Mouse (Mus musculus): ENCODE results near the gene Pllp.
A peak's percentile ranks its signal among the peaks of the same experiment; 100 is the strongest.

Pllp gene

DNA sequence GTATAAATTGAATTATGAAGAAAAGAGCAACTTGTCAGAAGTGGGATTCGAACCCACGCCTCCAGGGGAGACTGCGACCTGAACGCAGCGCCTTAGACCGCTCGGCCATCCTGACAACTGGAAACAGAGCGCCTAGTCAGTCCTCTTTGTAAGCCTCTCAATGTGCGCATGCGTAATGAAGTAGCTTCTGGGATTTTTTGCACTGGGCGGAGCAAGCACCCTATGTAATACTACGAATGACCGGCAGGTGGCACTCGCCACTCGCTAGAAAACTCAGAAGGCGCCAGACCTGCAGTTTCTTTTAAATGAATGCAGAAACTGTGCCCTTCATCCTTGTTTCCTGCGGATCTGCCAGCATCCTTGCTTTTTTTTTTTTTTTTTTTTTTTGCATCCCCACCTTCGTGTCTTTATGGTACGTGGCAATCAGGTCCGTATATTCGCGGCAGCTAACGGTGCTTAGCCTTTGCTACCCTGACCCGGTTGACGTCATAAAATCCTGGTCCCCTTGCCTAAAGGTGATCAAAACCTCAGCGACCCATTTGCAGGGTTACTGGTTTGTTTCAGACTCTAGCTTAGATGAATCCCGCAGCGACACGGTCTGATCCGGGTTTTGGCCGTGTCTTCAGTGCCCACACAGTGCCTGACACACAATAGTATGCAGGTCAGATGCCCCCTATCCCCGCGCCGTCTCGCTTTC, 8.0 kb upstream of the Pllp start:
- peak; percentile 99 for DNase-seq (ENCODE audit: low read depth in 2 of 2, low spot score in 2 of 2)

DNA sequence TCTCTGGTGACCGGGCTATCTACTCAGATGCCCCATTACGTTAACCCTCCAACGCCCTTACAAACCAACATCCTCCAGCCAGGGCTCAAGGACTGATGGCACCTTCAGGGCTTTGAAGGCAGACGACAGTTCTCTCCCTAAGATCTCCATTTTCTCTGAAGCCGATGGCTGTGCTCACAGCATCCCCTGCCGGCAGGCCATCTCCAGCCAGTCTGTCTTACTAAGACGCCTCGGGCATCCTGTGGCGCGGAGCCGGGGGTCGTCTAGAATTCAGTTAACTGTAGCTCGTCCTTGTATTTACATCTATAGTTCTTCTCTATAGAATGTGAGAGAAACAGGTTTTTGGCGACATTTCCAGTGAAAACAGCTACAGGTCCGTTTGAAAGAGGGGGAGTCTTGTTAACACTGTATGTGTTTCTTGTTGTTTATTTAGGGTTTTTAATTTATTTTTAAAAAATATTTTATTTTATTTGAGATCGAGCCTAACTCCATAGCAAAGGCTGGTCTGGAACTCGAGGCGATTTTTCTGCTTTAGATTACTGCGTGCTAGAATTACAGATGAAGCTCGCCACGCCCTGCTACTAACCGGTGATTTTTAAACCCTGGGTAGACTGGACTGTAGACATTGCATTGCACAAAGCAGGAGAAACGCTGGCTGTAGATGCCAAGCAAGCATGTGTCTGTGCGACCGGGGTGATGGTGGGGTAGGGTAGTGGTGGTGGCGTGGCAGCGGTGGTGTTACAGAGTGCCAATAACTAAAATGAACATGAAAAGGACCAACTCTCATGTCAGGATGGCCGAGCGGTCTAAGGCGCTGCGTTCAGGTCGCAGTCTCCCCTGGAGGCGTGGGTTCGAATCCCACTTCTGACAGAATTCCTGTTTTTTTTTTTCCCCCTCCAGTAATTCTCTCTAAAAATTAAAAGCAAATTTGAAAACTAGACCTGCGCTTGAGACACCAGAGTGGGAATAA, 7.1 kb upstream of the Pllp start:
- peak; percentile 72 to 77 for DNase-seq (ENCODE audit: low read depth in 2 of 2, low spot score in 2 of 2)

DNA sequence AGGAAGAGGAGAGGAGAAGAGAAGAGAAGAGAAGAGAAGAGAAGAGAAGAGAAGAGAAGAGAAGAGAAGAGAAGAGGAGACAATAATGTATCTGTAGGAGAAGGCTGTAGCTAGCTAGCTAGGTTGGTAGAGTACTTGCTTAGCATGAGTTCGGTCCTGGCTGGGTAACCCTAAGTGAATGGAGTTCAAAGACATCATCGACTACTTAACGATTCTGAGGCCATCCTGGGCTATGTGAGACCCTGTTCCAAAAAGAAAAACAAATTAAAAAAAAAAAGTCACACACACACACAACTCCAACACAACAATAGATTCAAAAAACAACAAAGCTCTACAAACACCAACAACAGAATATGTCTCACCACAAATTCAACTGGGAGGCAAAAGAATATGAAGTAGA, 6.1 kb upstream of the Pllp start:
- DNase-seq (ENCODE audit: low read depth in 2 of 2, low spot score in 2 of 2) = no peak

DNA sequence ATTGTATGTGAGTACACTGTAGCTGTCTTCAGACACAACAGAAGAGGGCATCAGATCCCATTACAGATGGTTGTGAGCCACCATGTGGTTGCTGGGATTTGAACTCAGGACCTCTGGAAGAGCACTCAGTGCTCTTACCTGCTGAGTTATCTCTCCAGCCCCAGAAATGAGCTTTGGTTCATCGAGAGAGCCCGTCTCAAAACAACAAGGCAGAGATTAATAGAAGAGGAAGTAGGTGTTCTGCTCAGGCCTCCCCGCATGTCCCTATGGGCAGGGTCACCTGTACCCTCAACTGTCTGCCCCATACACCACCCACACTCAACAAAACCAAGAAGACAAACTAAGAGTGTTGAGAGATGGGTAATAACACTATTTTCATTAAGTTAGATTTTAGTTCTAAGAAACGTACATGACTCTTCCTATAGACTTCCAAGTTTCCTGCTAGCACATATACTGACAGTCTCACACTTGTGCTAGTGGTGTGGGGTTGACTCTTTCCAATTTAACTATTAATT, 4.4 kb upstream of the Pllp start:
- no peak for DNase-seq (ENCODE audit: low read depth in 2 of 2, low spot score in 2 of 2)

DNA sequence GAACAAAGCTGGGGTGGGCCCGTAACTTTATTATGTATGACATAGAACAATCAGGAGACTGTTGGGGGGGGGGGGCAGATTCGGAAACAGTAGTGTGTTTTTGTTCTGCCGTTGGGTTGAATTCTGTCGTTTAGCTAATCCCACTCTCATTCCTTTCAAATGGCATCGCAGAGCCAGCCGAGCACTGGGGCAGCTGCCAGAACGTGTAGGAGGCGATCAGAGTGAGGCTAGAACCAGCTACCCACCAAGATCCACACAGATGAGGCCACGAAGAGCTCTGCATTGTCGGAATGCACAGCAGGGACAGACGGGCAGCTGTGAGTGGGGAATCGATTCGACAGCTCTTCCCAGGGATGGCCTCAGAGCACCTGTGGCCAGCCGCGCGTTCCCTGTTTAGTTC, 3.3 kb upstream of the Pllp start:
- DNase-seq (ENCODE audit: low read depth in 2 of 2, low spot score in 2 of 2) = no peak

DNA sequence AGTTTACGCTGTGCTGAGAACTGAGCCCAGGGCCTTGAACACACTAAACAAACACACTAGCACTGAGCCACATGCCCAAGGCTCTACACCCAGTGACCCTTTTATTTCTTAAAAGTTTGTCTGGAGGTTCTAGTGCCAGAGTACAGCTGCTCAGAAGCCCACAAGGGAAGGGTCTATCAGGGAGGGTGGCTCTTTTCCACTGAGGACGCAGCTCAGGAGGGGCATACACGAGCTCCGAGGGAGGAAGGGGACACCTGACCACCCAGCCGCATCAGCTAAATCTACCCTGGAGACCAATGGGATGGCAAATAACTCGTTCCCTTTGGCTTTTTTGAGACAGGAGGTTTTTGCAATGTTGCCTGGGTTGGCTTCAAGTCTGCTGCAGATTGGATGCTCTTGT, 1.9 kb upstream of the Pllp start:
- DNase-seq (ENCODE audit: low read depth in 2 of 2, low spot score in 2 of 2) = no peak

DNA sequence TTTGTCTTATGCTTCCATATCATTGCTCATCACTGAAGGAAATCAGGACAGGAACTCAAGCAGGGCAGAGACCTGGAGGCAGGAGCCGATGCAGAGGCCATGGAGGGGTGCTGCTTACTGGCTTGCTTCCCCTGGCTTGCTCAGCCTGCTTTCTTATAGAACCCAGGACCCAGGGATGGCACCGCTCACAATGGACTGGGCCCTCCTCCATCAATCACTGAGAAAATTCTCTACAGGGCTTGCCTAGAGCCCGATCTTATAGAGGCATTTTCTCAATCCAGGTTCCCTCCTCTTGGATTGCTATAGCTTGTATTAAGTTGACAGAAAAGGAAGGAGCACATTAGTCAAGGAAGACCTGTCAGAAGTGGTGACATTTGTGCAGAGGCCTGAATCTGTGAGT, 488 bp upstream of the Pllp start:
- no peak for DNase-seq (ENCODE audit: low read depth in 2 of 2, low spot score in 2 of 2)

DNA sequence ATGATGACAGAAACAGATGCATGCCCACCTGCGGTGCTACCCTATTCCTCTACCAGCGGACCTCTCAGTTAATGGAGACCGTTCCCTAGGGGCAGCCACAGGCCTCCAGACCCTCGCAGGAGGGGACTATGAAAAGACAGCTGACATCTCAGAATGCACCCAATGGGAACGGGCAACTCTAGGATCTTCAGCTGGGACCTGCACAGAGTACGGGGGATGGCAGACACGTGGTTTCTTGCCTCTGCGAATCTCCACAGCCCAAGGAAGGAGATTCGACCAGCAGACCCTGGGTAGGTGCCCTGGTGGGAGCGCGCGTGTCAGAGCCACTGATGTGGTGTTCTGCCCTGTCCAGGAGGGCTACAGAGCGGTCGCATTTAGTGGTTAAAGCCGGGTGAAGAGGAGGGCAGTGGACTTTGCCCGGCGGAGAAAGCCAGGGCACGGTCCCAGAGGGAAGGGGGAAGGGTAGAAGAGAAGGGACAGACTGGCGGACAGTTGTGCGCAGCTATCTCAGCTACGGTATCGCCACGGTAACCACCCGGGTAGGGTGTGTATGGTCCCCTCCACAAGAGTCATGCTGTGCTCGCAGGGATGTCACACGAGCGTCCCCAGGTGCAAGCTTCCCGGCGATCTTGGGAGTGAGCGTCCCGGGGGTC, 611 bp downstream of the Pllp start:
- DNase-seq (ENCODE audit: low read depth in 2 of 2, low spot score in 2 of 2) = no peak

DNA sequence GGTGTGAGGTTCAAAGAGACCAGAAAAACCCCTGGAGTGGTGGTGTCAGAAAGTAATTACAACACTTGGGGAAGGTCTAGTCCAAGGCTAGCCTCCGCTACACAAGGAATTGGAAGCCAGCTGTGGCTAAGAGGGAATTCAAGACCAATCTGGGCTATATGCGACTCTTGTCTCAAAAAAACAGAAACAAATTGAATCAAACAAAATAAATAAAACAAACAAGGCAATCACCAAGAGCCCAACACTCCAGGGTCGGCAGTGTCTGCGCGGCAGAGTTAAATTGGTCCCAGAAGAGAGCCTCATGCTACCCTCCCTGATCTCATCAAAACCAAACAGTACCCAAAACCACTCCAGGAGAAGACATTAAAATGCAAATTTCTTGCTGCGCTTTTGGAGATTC, 1.4 kb downstream of the Pllp start:
- no peak for DNase-seq (ENCODE audit: low read depth in 2 of 2, low spot score in 2 of 2)

DNA sequence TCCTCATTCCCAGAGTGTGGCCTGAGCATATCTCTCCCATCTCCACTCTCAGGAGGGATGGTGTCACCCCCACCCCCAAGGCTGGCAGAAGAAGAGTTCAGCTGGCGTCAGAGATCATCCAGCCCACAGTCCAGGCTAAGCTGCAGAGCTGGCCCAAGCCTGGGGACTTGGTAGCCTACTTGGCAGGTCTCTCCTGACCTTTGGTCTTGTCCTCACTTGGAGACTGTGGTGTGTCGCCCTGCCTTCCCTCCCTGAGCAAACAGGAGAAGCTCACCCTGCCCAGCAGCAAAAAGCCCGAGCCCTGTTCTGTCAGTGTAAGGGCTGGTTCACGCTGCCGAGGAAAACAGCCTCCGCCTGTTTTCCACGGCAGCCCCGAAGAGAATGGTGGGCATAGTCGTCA, 10.1 kb downstream of the Pllp start:
- DNase-seq (ENCODE audit: low read depth in 2 of 2, low spot score in 2 of 2) = no peak

DNA sequence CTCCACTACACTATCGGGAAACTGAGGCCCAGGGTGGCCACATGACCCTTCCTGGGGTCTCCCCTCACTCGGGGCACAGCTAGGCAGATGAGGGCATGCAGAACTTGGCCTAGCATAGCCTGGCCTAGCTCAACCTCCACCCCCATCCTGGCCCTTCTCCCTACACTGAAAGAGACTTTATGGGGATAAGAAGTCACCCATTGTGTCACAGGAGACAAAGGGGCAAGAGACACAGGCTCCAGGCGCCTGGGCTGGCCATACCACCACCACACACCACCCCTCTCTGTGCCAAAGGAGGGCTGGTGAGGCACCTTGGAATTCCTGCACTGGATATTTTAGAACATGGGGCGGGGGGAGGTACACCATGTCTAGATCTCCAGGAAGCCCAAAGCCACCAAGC, 11.8 kb downstream of the Pllp start:
- no peak for DNase-seq (ENCODE audit: low read depth in 2 of 2, low spot score in 2 of 2)

DNA sequence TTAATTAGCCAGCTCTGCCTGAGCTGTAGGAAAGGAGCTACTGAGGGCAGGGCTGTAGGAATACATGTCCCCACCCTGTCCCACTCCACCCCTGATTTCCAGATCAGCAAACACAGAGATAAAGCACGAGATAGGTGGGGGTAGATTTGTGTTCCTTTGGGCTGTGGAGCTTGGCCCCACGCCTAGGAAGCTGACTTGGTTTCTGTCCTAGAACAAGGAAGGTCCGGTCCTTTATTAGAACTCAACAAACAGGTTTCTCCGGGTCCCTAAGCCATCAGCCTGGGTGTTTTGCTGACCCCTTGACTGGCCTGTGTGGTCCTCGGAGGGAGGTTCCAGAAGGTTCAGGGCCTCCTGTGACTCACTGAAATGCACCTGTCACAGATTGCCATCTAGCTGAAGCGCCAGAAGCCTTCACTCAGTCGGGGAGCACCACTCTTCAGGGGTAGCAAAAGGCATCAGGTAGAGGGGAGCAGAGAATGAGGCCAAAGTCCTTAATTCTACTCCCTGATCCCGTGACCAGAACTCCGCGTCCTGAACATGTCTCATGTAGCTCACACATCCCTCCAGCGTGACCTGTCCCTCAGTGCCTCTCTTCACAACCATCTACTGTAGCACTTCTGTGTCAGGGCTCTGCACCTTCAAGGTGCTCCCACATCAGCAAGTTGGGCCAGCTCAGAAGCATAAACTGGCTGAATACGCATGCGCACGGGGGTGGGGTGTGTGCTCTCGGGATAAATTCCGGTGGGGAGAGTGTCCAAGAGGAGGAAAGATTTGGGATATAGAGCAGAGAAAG, 13.2 kb downstream of the Pllp start:
- no peak for DNase-seq (ENCODE audit: low read depth in 2 of 2, low spot score in 2 of 2)

DNA sequence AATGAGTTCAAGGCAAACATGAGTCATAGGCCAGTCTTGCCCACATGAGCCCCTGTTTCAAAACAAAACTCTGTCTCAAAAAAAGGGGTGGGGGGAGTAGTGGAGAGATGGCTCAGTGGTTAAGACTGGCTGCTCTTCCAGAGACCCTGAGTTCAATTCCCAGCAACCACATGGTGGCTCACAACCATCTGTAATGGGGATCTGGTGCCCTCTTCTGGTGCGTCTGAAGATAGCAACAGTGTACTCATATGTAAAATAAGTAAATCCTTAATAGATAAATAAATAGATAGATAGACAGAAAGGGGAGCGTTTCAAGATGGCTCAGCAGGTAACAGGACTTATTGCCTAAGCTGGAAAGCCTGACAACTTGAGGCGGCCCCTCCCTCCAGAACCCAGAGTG, 15.7 kb downstream of the Pllp start:
- DNase-seq (ENCODE audit: low read depth in 2 of 2, low spot score in 2 of 2) = no peak

DNA sequence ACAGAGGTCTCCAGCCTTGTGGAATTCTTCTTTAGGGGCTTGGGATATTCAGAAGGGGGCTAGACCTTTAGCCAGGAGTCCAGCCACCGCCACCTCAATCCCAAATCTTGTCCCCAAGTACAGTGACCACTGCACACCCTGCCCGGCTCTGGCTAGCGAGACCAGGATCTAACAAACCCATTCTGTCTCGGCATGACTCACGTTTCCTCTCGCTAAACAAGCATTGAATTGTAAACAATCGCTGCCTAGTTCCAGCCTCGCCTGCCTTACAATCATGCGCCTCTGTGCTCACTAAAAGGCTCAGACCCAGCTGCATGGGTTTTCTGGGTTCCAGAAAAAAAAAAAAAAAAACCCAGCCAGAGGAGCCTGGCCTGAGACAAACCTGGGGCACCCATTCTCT, 17.5 kb downstream of the Pllp start:
- DNase-seq (ENCODE audit: low read depth in 2 of 2, low spot score in 2 of 2) = no peak

DNA sequence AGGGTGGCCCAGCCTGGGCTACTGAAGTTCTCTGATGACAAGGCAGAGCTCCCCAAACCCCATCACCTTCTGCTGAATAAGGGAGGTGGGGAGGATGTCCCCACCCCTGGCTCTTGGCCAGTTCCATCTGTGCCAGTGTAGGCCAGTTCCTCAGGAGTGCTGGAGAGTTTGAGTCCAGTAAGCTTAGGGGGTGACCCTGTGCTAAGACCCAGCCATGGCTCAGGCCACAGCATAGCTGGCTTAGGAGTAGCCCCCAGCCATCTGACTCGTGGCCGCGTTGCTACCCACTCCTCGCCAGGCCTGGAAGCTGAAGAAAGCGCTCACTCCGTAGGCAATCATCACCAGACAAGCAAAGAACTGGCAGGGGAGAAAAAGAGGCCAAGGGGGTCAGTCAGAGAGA, 20.2 kb downstream of the Pllp start:
- no peak for DNase-seq (ENCODE audit: low read depth in 2 of 2, low spot score in 2 of 2)

DNA sequence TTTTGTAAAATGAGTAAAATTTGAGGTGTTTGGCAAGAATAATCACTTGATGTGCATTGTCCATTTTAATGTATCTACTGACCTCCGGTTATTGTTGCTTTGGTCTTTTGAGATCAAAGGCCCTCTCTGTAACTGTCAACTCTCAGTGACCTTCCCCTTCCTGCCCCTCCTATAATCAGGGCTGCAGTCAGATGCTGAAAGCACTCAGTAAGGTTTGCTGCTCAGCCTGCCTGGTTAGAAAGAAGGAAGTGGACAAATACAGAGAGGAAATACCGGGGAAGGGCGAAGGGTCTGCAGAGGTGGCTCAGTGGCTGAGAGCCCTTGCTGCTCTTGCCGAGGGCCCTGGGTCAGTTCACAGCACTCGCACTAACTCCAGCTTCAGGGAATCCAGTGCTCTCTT, 21.7 kb downstream of the Pllp start:
- DNase-seq (ENCODE audit: low read depth in 2 of 2, low spot score in 2 of 2) = no peak

DNA sequence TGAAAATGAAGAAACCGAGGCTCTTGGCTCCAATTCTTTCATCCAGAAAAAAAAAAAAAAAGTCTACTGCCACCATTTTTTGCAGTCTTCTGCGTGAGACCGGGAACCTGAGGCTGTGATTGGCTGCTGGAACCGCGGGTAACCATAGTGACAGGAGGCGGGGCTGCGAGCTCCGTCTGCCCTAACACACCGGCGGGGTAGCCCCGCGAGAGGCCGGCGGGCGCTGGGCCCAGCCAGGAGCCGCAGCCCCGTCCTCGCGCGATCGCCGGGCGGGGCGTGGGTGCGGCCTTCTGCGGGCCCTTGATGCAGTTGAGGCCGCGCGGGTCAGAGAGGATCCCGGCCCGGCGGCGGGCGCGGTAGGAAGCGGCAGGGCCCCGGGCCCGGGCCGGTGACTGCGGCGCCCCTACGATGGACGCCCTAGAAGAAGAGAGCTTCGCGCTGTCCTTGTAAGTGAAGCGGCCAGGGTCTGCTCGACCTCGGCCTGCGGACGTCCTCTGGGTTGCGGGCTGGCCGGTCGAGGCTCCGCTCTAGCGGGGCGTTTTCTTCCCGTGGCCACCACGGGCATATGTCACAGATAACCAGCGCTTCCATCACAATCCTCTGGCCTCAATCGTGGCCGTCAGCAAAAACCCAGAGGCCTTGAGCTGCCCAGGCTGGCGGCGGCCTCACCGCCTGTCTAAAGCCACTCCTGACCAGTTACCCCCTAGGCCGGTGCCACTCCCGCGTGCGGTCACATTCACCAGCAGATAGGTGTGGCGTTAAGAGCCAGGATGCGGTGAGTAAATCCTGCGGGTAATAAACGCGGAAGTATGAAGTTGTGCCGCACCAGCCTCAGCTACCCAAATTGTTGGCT, 29.4 kb downstream of the Pllp start, which contains the start of gene Arl2bp:
Gene Arl2bp, plus strand, starts transcription at position 145 of the 853 bp plus-strand sequence.
- DNase-seq (ENCODE audit: low read depth in 2 of 2, low spot score in 2 of 2) = peak; percentile 86 to 92

DNA sequence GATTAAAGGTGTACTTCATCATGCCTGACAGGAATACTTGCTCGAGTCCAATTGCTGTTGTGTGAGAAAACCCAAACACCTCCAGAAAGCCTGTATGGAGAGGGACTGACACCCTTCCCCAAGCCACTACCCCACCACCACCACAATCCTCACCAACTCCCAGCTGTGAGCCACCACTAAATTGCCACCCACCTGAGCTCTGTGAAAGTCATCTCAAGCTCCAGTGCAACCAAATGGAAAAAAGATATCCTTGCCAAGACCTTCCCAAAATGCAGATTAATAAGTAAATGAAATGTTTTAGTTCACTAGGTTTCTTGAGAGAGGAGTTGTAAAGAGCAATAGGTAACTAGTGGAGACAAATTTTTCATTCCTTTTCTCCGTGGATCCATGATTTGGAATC, 31.4 kb downstream of the Pllp start:
- DNase-seq (ENCODE audit: low read depth in 2 of 2, low spot score in 2 of 2) = no peak

DNA sequence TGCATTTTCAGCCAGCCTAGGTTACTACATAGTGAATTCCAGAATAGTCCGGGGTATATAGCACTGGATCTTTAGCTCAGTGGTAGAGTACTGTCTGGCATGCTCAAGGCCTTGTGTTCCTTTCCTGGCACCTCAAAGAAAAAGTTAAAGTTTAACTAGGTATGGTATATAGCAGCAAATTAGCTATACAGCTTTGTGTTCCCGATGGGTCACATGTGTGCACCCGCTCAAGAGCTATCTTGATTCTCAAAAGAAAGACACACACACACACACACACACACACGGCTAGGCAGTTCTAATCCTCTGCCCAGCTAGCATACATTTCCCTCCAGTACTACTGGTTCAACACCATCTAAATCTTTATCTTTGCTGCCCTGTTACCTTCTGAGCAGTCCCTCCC, 35.7 kb downstream of the Pllp start:
- DNase-seq (ENCODE audit: low read depth in 2 of 2, low spot score in 2 of 2) = no peak

DNA sequence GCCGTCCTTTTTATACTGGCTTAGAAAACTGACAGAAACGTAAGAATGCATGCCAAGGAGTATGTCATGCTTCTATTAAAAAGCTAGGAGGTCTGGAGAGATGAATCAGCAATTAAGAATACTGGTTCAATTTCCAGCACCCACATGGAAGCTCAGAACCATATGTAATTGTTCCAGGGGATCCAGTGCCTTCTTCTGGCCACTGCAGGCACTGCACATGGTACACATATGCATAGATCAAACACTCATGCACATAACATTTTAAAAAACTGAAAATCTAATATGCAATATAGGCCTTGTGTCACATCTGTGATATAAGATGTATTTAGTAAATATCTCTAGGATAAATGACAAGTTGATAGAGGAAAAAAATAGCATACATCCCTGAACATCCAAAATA, 38.0 kb downstream of the Pllp start:
- DNase-seq (ENCODE audit: low read depth in 2 of 2, low spot score in 2 of 2) = no peak

Data from CD8-positive naive resting alpha-beta T cell, adult 2 months (primary cell).